Mouse (Mus musculus): Measurements from ENCODE around the gene Nufip1.

DNA sequence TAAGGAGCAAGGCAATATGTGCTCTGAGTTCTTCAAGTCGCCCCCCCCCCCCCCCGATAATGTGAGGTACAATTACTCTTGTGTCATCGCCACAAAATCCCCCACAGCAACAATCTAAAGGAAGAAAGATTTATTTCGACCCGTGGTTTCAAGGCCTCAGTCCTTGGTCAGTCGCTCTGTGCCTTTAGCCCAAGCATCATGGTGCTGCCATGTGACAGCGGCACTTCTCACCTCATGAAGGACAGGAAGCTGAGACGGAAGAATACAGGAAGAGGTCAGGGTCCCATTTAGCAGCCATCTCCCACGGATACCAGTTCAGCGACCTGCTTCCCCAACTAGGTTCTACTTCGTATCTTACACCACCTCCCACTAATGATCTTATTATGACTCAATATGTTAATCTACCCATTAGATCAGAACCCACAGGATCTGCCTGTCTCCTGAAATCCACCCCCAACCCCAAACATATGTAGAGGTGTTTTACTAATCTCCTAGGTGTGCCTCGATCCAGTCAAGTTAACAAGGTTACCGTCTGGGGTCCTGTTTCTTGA lies 28.5 kb upstream of the Nufip1 start:
- TF ChIP-seq CTCF (IDR thresholded peaks at IDR 0.05; ENCODE audit: low read depth) (no peak), EP300 (IDR thresholded peaks at IDR 0.05; ENCODE audit: low read depth) (no peak)

All from heart, postnatal 0 days (tissue).